Mouse (Mus musculus): ENCODE data around the gene Sipa1l1. TPM values are rescaled to one million over a fixed set of nuclear protein-coding genes. Genes with fewer than 3 reads are reported as not detected.
A peak's percentile ranks its signal among the peaks of the same experiment; 100 is the strongest.

Sipa1l1 gene
- total and polyA plus RNA-seq, 3 experiments = 13.6 to 36.7 (median 23.6) TPM

- no peak overlapping the region for H3K27ac ChIP-seq (ENCODE audit: insufficient read depth, low read depth)
- H3K36me3 ChIP-seq (replicated peaks in 1 of 2; ENCODE audit: control insufficient read depth in 1 of 2, insufficient read depth in 1 of 2, low read length in 1 of 2) = peaks cover 7 to 27% of the 10 kb centered on the region in 2 experiments
- TF ChIP-seq SMC3 (IDR thresholded peaks at IDR 0.05; ENCODE audit: low read depth, low read length) (no peak), MAX (IDR thresholded peaks at IDR 0.05; ENCODE audit: low read length) (no peak), CHD2 (IDR thresholded peaks at IDR 0.05; ENCODE audit: low read length) (no peak), NELFE (IDR thresholded peaks at IDR 0.05; ENCODE audit: low read depth, low read length) (no peak), BHLHE40 (IDR thresholded peaks at IDR 0.05; ENCODE audit: low read depth, low read length) (peak; percentile 76), IRF4 (IDR thresholded peaks at IDR 0.05; ENCODE audit: low read depth, low read length) (peak; percentile 81), HCFC1 (IDR thresholded peaks at IDR 0.05; ENCODE audit: low read depth, low read length) (no peak), MYC (IDR thresholded peaks at IDR 0.05; ENCODE audit: low read depth, low read length) (no peak), JUN (IDR thresholded peaks at IDR 0.05; ENCODE audit: insufficient read depth, low read depth, low read length) (no peak), CTCF (conservative IDR thresholded peaks at IDR 0.05 in 1 of 2, IDR thresholded peaks at IDR 0.05 in 1 of 2; ENCODE audit: low read depth in 2 of 2, low read length in 2 of 2) (no peak), ZMIZ1 (IDR thresholded peaks at IDR 0.05; ENCODE audit: low read depth, low read length) (no peak), MAZ (IDR thresholded peaks at IDR 0.05; ENCODE audit: low read depth, low read length) (no peak), JUND (conservative IDR thresholded peaks at IDR 0.05; ENCODE audit: low read depth, low read length) (no peak), RCOR1 (conservative IDR thresholded peaks at IDR 0.05; ENCODE audit: low read depth, low read length) (no peak), EP300 (IDR thresholded peaks at IDR 0.05; ENCODE audit: low read length) (peak; percentile 67), MAFK (IDR thresholded peaks at IDR 0.05; ENCODE audit: insufficient replicate concordance, low read length) (no peak), E2F4 (IDR thresholded peaks at IDR 0.05; ENCODE audit: insufficient replicate concordance, low read depth, low read length) (no peak), TBP (conservative IDR thresholded peaks at IDR 0.05; ENCODE audit: low read depth, low read length) (no peak), PAX5 (IDR thresholded peaks at IDR 0.05; ENCODE audit: low read length) (no peak), TCF12 (IDR thresholded peaks at IDR 0.05; ENCODE audit: low read depth, low read length) (no peak), KAT2A (IDR thresholded peaks at IDR 0.05; ENCODE audit: insufficient replicate concordance, low read length) (no peak), ZNF384 (IDR thresholded peaks at IDR 0.05; ENCODE audit: low read depth, low read length) (no peak), NRF1 (IDR thresholded peaks at IDR 0.05; ENCODE audit: low read depth, low read length) (no peak; the same call in 1 of the 2 replicates), RAD21 (IDR thresholded peaks at IDR 0.05; ENCODE audit: low read depth, low read length) (no peak), MXI1 (IDR thresholded peaks at IDR 0.05; ENCODE audit: low read depth, low read length) (peak; percentile 58), ELF1 (IDR thresholded peaks at IDR 0.05; ENCODE audit: low read depth, low read length) (peak; percentile 8; the same call in 1 of the 2 replicates), USF1 (IDR thresholded peaks at IDR 0.05; ENCODE audit: low read depth, low read length) (0 out of 2 replicates have a peak, but pooled peaks have one; percentile 2), POLR2A (IDR thresholded peaks at IDR 0.05; ENCODE audit: low read depth, low read length) (no peak), ETS1 (conservative IDR thresholded peaks at IDR 0.05; ENCODE audit: low read depth, low read length) (no peak), POLR2AphosphoS2 (IDR thresholded peaks at IDR 0.05; ENCODE audit: low read depth, low read length) (no peak), ZC3H11A (IDR thresholded peaks at IDR 0.05; ENCODE audit: low read depth, low read length) (no peak), MEF2A (IDR thresholded peaks at IDR 0.05; ENCODE audit: borderline replicate concordance, low read depth, low read length) (0 out of 2 replicates have a peak, but pooled peaks have one; percentile 12), SIN3A (IDR thresholded peaks at IDR 0.05; ENCODE audit: low read length) (no peak; the same call in 1 of the 2 replicates), UBTF (IDR thresholded peaks at IDR 0.05; ENCODE audit: low read depth, low read length) (no peak), GABPA (IDR thresholded peaks at IDR 0.05; ENCODE audit: insufficient replicate concordance, low read depth, low read length) (no peak), CHD1 (IDR thresholded peaks at IDR 0.05; ENCODE audit: low read depth, low read length) (no peak), ZKSCAN1 (IDR thresholded peaks at IDR 0.05; ENCODE audit: borderline replicate concordance, low read depth, low read length) (no peak), USF2 (conservative IDR thresholded peaks at IDR 0.05; ENCODE audit: low read depth, low read length) (no peak)
- H3K4me3 ChIP-seq (replicated peaks in 1 of 3; ENCODE audit: low read depth in 2 of 3, low read length in 2 of 3, poor library complexity in 1 of 3) = no peak overlapping the region
- peaks cover 21 to 58% of the 10 kb centered on the region in 2 experiments for H3K4me1 ChIP-seq (ENCODE audit: control insufficient read depth in 1 of 2, insufficient read depth in 2 of 2)
- H3K9me3 ChIP-seq (replicated peaks; ENCODE audit: low read length) = no peaks in the 10 kb centered on the region
- peak overlapping the region; percentile 61 for H3K4me2 ChIP-seq (ENCODE audit: insufficient read depth, low read depth, poor library complexity, severe bottlenecking)
- dilution Hi-C loops (cut with MboI; ENCODE audit: extremely low pct_ligation_motif_present, extremely low pct_unique_long_range_greater_than_20kb, low sequenced_read_pairs) = no loop called here
- no peaks in the 10 kb centered on the region for H3K27me3 ChIP-seq (replicated peaks)
- in situ Hi-C loops (cut with MboI; ENCODE audit: low pct_ligation_motif_present, low pct_unique_long_range_greater_than_20kb, low sequenced_read_pairs) = no loop called here
- H3K79me2 ChIP-seq (replicated peaks; ENCODE audit: control insufficient read depth, extremely low read depth, insufficient read depth, poor library complexity, severe bottlenecking) = peaks cover 5% of the 10 kb centered on the region; the same call in 1 of the 2 replicates
- no peak overlapping the region for H3K9ac ChIP-seq (ENCODE audit: insufficient read depth, low read depth)
- DNase-seq (ENCODE audit: extremely low read depth) = peak; percentile 41
Measured at GRCm38 (mm10) chr12:82355419-82356149, 186.5 kb downstream of the Sipa1l1 start.
